Comparison of ENCODE assay signal across 8 mouse cellular contexts in genomic region chr14:31640890-31641505, GRCm38 (mm10). TPM values are rescaled to one million over a fixed set of nuclear protein-coding genes. Genes with fewer than 3 reads are reported as not detected.
A peak's percentile ranks its signal among the peaks of the same experiment; 100 is the strongest.
DNase-seq lines count a peak whose midpoint lies in the region; ATAC-seq and TF ChIP-seq lines count a peak whose summit lies in the region.

Gene Btd (plus strand): TSS chr14:31641028.
Gene Hacl1 (minus strand): TSS chr14:31641286.

- no peaks in the 10 kb centered on the region for H3K4me1 ChIP-seq in embryonic facial prominence, embryonic 11.5 days (ENCODE audit: control insufficient read depth, insufficient read depth, low read length)
- peaks cover 15% of the 10 kb centered on the region for H3K4me1 ChIP-seq in limb, embryonic 12.5 days (replicated peaks)
- H3K4me1 ChIP-seq in midbrain, embryonic 15.5 days, result peaks cover 17% of the 10 kb centered on the region
- H3K4me1 ChIP-seq in spleen, adult 2 months (ENCODE audit: control insufficient read depth, insufficient read depth, insufficient read length), result peaks cover 2% of the 10 kb centered on the region; the same call in 1 of the 2 replicates

- WGBS in embryonic facial prominence, embryonic 11.5 days, result 0% methylated on average over 30 of the region's 30 CpGs
- under 1% methylated on average over 30 of the region's 30 CpGs for WGBS in limb, embryonic 12.5 days
- WGBS in midbrain, embryonic 15.5 days, result under 1% methylated on average over 30 of the region's 30 CpGs
- WGBS in spleen, adult 2 months, result under 1% methylated on average over 30 of the region's 30 CpGs

- ATAC-seq in embryonic facial prominence, embryonic 11.5 days (replicated peaks; ENCODE audit: insufficient number of reproducible peaks, low FRiP score, low TSS enrichment, low read depth), result peak; percentile 97
- ATAC-seq in granulocyte monocyte progenitor cell, adult 5-6 weeks (replicated peaks; ENCODE audit: poor library complexity, severe bottlenecking), result peak; percentile 92
- peak; percentile 95 for ATAC-seq in limb, embryonic 12.5 days (ENCODE audit: insufficient number of reproducible peaks, insufficient read depth, low FRiP score, low TSS enrichment, low read depth)
- ATAC-seq in midbrain, embryonic 15.5 days (replicated peaks), result peak; percentile 99

- peak within 1 kb of the TSS; percentile 54; the same call in 1 of the 2 replicates for H3K27ac ChIP-seq in embryonic facial prominence, embryonic 11.5 days (replicated peaks; ENCODE audit: low read depth, low read length)
- peak within 1 kb of the TSS; percentile 88 for H3K27ac ChIP-seq in limb, embryonic 12.5 days
- H3K27ac ChIP-seq in midbrain, embryonic 15.5 days, result peak within 1 kb of the TSS; percentile 91
- peak within 1 kb of the TSS; percentile 87 for H3K27ac ChIP-seq in spleen, adult 2 months (ENCODE audit: insufficient read depth, low read length)

- TF ChIP-seq POLR2A in spleen, adult 2 months (IDR thresholded peaks at IDR 0.05; ENCODE audit: low read depth, low read length), result peak; percentile 13; the same call in 1 of the 2 replicates

- H3K4me3 ChIP-seq in embryonic facial prominence, embryonic 11.5 days (ENCODE audit: low read depth, low read length), result peak within 1 kb of the TSS; percentile 62
- H3K4me3 ChIP-seq in limb, embryonic 12.5 days (replicated peaks), result peak within 1 kb of the TSS; percentile 56
- H3K4me3 ChIP-seq in midbrain, embryonic 15.5 days, result peak within 1 kb of the TSS; percentile 74
- peak within 1 kb of the TSS; percentile 80 for H3K4me3 ChIP-seq in spleen, adult 2 months (ENCODE audit: extremely low read depth, insufficient read depth, insufficient read length)

- no peak for TF ChIP-seq CTCF in spleen, adult 2 months (IDR thresholded peaks at IDR 0.05; ENCODE audit: extremely low read depth, insufficient read depth, insufficient read length, insufficient replicate concordance)

- H3K9me3 ChIP-seq in embryonic facial prominence, embryonic 11.5 days (replicated peaks; ENCODE audit: control insufficient read depth, low read length), result no peaks in the 10 kb centered on the region
- H3K9me3 ChIP-seq in limb, embryonic 12.5 days, result no peaks in the 10 kb centered on the region
- H3K9me3 ChIP-seq in midbrain, embryonic 15.5 days, result no peaks in the 10 kb centered on the region

- DNase-seq in layer of hippocampus, adult 11-12 months (ENCODE audit: low spot score), result peak; percentile 90
- no peak for DNase-seq in layer of hippocampus, adult 9-10 months (ENCODE audit: low spot score)
- peak; percentile 94 for DNase-seq in embryonic facial prominence, embryonic 11.5 days (ENCODE audit: low spot score)
- peak; percentile 95 for DNase-seq in kidney, adult 11 months
- DNase-seq in spleen, adult 2 months (ENCODE audit: low read depth in 1 of 2, low spot score in 2 of 2), result peak; percentile 89 to 93

- H3K4me2 ChIP-seq in embryonic facial prominence, embryonic 11.5 days (ENCODE audit: low read depth, low read length), result peak within 1 kb of the TSS; percentile 88
- H3K4me2 ChIP-seq in limb, embryonic 12.5 days, result peak within 1 kb of the TSS; percentile 93
- H3K4me2 ChIP-seq in midbrain, embryonic 15.5 days, result peak within 1 kb of the TSS; percentile 98

- no peaks in the 10 kb centered on the region for H3K36me3 ChIP-seq in embryonic facial prominence, embryonic 11.5 days (replicated peaks; ENCODE audit: control insufficient read depth, insufficient read depth, low read depth, low read length)
- H3K36me3 ChIP-seq in limb, embryonic 12.5 days, result no peaks in the 10 kb centered on the region
- no peaks in the 10 kb centered on the region for H3K36me3 ChIP-seq in midbrain, embryonic 15.5 days (replicated peaks)
- no peaks in the 10 kb centered on the region for H3K36me3 ChIP-seq in spleen, adult 2 months (ENCODE audit: control insufficient read depth, insufficient read depth, low read length)

- peak within 1 kb of the TSS; percentile 70 for H3K9ac ChIP-seq in embryonic facial prominence, embryonic 11.5 days (replicated peaks; ENCODE audit: low read length)
- H3K9ac ChIP-seq in limb, embryonic 12.5 days (replicated peaks), result peak within 1 kb of the TSS; percentile 67
- peak within 1 kb of the TSS; percentile 69 for H3K9ac ChIP-seq in midbrain, embryonic 15.5 days

- H3K27me3 ChIP-seq in embryonic facial prominence, embryonic 11.5 days (ENCODE audit: control insufficient read depth, insufficient read depth, low read length), result no peaks in the 10 kb centered on the region
- H3K27me3 ChIP-seq in limb, embryonic 12.5 days, result no peaks in the 10 kb centered on the region
- H3K27me3 ChIP-seq in midbrain, embryonic 15.5 days (replicated peaks), result no peaks in the 10 kb centered on the region
- no peaks in the 10 kb centered on the region for H3K27me3 ChIP-seq in spleen, adult 2 months (ENCODE audit: control insufficient read depth, insufficient read depth, low read length)

RNA-seq across cellular contexts. Expression of gene Btd, which starts in this region (rescaled TPM):
- 18.2 and 21.8 TPM in 2 replicates for polyA plus RNA-seq in embryonic facial prominence, embryonic 11.5 days (2014; fragmentation: Nextera tagmentation; extraction: Ambion mirVana)
- 23.4 and 25.4 TPM in 2 replicates for total RNA-seq in granulocyte monocyte progenitor cell, adult 5-6 weeks (2014; fragmentation: Nextera tagmentation)
- 11.3 and 12.4 TPM in 2 replicates for total RNA-seq in granulocyte monocyte progenitor cell, adult 5-6 weeks (2017)
- polyA plus RNA-seq in limb, embryonic 12.5 days (2016; fragmentation: Nextera tagmentation; extraction: Ambion mirVana), result 23.2 and 25.5 TPM in 2 replicates
- polyA plus RNA-seq in midbrain, embryonic 15.5 days (2015; fragmentation: Nextera tagmentation; extraction: Ambion mirVana), result 13.8 and 16.2 TPM in 2 replicates
- 16.8 and 19.0 TPM in 2 replicates for polyA plus RNA-seq in spleen, adult 2 months (2012; rRNA removed)

RNA-seq across cellular contexts. Expression of gene Hacl1, which starts in this region (rescaled TPM):
- 10.7 and 12.3 TPM in 2 replicates for polyA plus RNA-seq in embryonic facial prominence, embryonic 11.5 days (2014; fragmentation: Nextera tagmentation; extraction: Ambion mirVana)
- 6.0 and 23.7 TPM in 2 replicates for total RNA-seq in granulocyte monocyte progenitor cell, adult 5-6 weeks (2014; fragmentation: Nextera tagmentation)
- total RNA-seq in granulocyte monocyte progenitor cell, adult 5-6 weeks (2017), result 24.1 and 24.3 TPM in 2 replicates
- polyA plus RNA-seq in limb, embryonic 12.5 days (2016; fragmentation: Nextera tagmentation; extraction: Ambion mirVana), result 10.6 and 13.3 TPM in 2 replicates
- polyA plus RNA-seq in midbrain, embryonic 15.5 days (2015; fragmentation: Nextera tagmentation; extraction: Ambion mirVana), result 6.2 and 8.4 TPM in 2 replicates
- polyA plus RNA-seq in spleen, adult 2 months (2012; rRNA removed), result 4.5 and 6.1 TPM in 2 replicates
